Mouse (Mus musculus) kidney, postnatal 0 days (tissue): Measurements from ENCODE around the gene Mrpl2. TPM values are rescaled to one million over a fixed set of nuclear protein-coding genes. Genes with fewer than 3 reads are reported as not detected.

ENCODE experiments used
- ATAC-seq: fragments of 200-750 bp; cut with Nextera tagmentation; replicated peaks from 2 replicates; pipeline ENCODE4 v1.8.0; 2017; ENCODE audit warnings: low read depth, moderate number of reproducible peaks, moderate TSS enrichment, moderate library complexity; ENCODE audit not compliant: low FRiP score
- DNase-seq: peaks from one replicate; pipeline ENCODE4 v3.0.0-alpha.2; 2016; ENCODE audit warnings: low spot score
- H3K27ac ChIP-seq: fragments of 300-500 bp; sonication (generic); 2 replicates; pipeline ENCODE4 v1.5.1; 2014; ENCODE audit warnings: mild to moderate bottlenecking
- H3K27me3 ChIP-seq: fragments of 300-500 bp; sonication (generic); 2 replicates; pipeline ENCODE4 v1.6.1; 2014; ENCODE audit warnings: low read length, mixed read lengths; ENCODE audit not compliant: insufficient read depth
- H3K36me3 ChIP-seq: fragments of 300-500 bp; sonication (generic); 2 replicates; pipeline ENCODE4 v1.6.1; 2014; ENCODE audit warnings: low read length, mixed read lengths; ENCODE audit not compliant: insufficient read depth
- H3K4me1 ChIP-seq: fragments of 300-500 bp; sonication (generic); replicated peaks from 2 replicates; pipeline ENCODE4 v1.6.1; 2014; ENCODE audit warnings: antibody characterized with exemption, low read length, mixed read lengths; ENCODE audit not compliant: insufficient read depth
- H3K4me2 ChIP-seq: fragments of 300-500 bp; sonication (generic); 2 replicates; pipeline ENCODE4 v1.6.1; 2014; ENCODE audit warnings: mild to moderate bottlenecking, low read length, moderate library complexity, mixed read lengths
- H3K4me3 ChIP-seq: fragments of 300-500 bp; sonication (generic); replicated peaks from 2 replicates; pipeline ENCODE4 v1.5.1; 2014; ENCODE audit warnings: low read depth, low read length
- H3K9ac ChIP-seq: fragments of 300-500 bp; sonication (generic); 2 replicates; pipeline ENCODE4 v1.6.1; 2014; ENCODE audit warnings: low read depth, low read length
- H3K9me3 ChIP-seq: fragments of 300-500 bp; sonication (generic); replicated peaks from 2 replicates; pipeline ENCODE4 v1.6.1; 2016; ENCODE audit warnings: low read length, inconsistent platforms, mixed read lengths
- CTCF ChIP-seq: IDR thresholded peaks from 2 replicates; pipeline ENCODE4 v1.5.1; 2016; ENCODE audit warnings: antibody characterized with exemption, low read depth, mild to moderate bottlenecking, moderate library complexity
- WGBS: fragments of 180-500 bp; shearing (Covaris S2); extraction: QIAGEN DNeasy Blood & Tissue Kit; methylation state at CpG from one replicate; pipeline ENCODE4 v1.1.7; 2014; 5-methylcytosine and 5-hydroxymethylcytosine counted together
- polyA plus RNA-seq: library from polyadenylated mRNA; unstranded; fragments of >200 nt; fragmentation: Nextera tagmentation; extraction: Ambion mirVana; gene quantifications from 2 replicates; pipeline ENCODE4 v1.2.1, GENCODE M21; 2015

Gene Mrpl2
- 144 and 157 TPM in 2 replicates for polyA plus RNA-seq

GRCm38 (mm10) chr17:46645561-46646321 is at the start of gene Mrpl2, which contains the start of gene Klc4:
Gene Mrpl2, plus strand, starts transcription at chr17:46646229.
Gene Klc4, minus strand, starts transcription at chr17:46646022.
- peaks cover 18% of the 10 kb centered on the region for H3K36me3 ChIP-seq
- WGBS, result 0% methylated on average over 53 of the region's 53 CpGs

GRCm38 (mm10) chr17:46597956-46598355 is 48.1 kb upstream of the Mrpl2 start:
- Histone ChIP-seq H3K4me2 (no peak overlapping the region), H3K27me3 (no peaks in the 10 kb centered on the region), H3K9me3 (no peaks in the 10 kb centered on the region), H3K27ac (no peak overlapping the region), H3K4me3 (no peak overlapping the region), H3K9ac (no peak overlapping the region), H3K36me3 (0 out of 2 replicates have a peak, but pooled peaks cover 5% of the 10 kb centered on the region), H3K4me1 (0 out of 2 replicates have a peak, but pooled peaks cover 3% of the 10 kb centered on the region)
- TF ChIP-seq CTCF, result no peak
- ATAC-seq (no peak), DNase-seq (no peak)
- 88% methylated on average over 11 of the region's 11 CpGs for WGBS

More at GRCm38 (mm10) chr17:46645561-46646321, at the start of gene Mrpl2, which contains the start of gene Klc4:
- Histone ChIP-seq H3K4me2 (peak within 1 kb of the TSS; percentile 94), H3K9me3 (no peaks in the 10 kb centered on the region), H3K4me3 (peak within 1 kb of the TSS; percentile 76), H3K27ac (peak within 1 kb of the TSS; percentile 86), H3K27me3 (no peaks in the 10 kb centered on the region), H3K4me1 (peaks cover 11% of the 10 kb centered on the region; the same call in 1 of the 2 replicates), H3K9ac (peak within 1 kb of the TSS; percentile 79)
- peak; percentile 73 for ATAC-seq
- no peak for TF ChIP-seq CTCF
- peak; percentile 98 for DNase-seq

GRCm38 (mm10) chr17:46598963-46599362 is 47.1 kb upstream of the Mrpl2 start:
- no peak for TF ChIP-seq CTCF
- no peak overlapping the region for H3K27ac ChIP-seq
- no peak for DNase-seq
- ATAC-seq, result no peak
- 0 out of 2 replicates have a peak, but pooled peaks cover 5% of the 10 kb centered on the region for H3K36me3 ChIP-seq
- WGBS, result 75% methylated on average over 4 of the region's 4 CpGs
- H3K4me3 ChIP-seq, result no peak overlapping the region
- 0 out of 2 replicates have a peak, but pooled peaks cover 3% of the 10 kb centered on the region for H3K4me1 ChIP-seq
- H3K27me3 ChIP-seq, result no peaks in the 10 kb centered on the region
- no peaks in the 10 kb centered on the region for H3K9me3 ChIP-seq
- no peak overlapping the region for H3K9ac ChIP-seq
- H3K4me2 ChIP-seq, result no peak overlapping the region

- Histone ChIP-seq H3K36me3 (0 out of 2 replicates have a peak, but pooled peaks cover 5% of the 10 kb centered on the region), H3K4me1 (peaks cover 10% of the 10 kb centered on the region; the same call in 1 of the 2 replicates), H3K9me3 (no peaks in the 10 kb centered on the region), H3K27ac (no peak overlapping the region), H3K4me3 (no peak overlapping the region), H3K4me2 (no peak overlapping the region), H3K9ac (no peak overlapping the region), H3K27me3 (no peaks in the 10 kb centered on the region)
- WGBS, result 89% methylated on average over 2 of the region's 2 CpGs
- TF ChIP-seq CTCF, result peak; percentile 43
- no peak for DNase-seq
- no peak for ATAC-seq
Observed at GRCm38 (mm10) chr17:46600569-46600968, 45.5 kb upstream of the Mrpl2 start.

- TF ChIP-seq CTCF, result no peak
- Histone ChIP-seq H3K4me1 (peaks cover 18% of the 10 kb centered on the region; the same call in 1 of the 2 replicates), H3K9ac (no peak overlapping the region), H3K4me3 (no peak overlapping the region), H3K9me3 (no peaks in the 10 kb centered on the region), H3K27ac (0 out of 2 replicates have a peak overlapping the region, but pooled peaks have one; percentile 6), H3K4me2 (no peak overlapping the region), H3K27me3 (no peaks in the 10 kb centered on the region), H3K36me3 (no peaks in the 10 kb centered on the region)
- ATAC-seq (no peak; the same call in 1 of the 2 replicates), DNase-seq (peak; percentile 69)
- WGBS, result 52% methylated on average over 9 of the region's 9 CpGs
Observed at GRCm38 (mm10) chr17:46602212-46602611, 43.8 kb upstream of the Mrpl2 start.

- Histone ChIP-seq H3K9ac (no peak overlapping the region), H3K4me3 (no peak overlapping the region), H3K27ac (no peak overlapping the region), H3K27me3 (no peaks in the 10 kb centered on the region), H3K4me1 (peaks cover 23% of the 10 kb centered on the region), H3K4me2 (no peak overlapping the region), H3K36me3 (no peaks in the 10 kb centered on the region), H3K9me3 (no peaks in the 10 kb centered on the region)
- DNase-seq, result no peak
- 98% methylated on average over 4 of the region's 4 CpGs for WGBS
- no peak for ATAC-seq
- 0 out of 2 replicates have a peak, but pooled peaks have one; percentile 15 for TF ChIP-seq CTCF
Observed at GRCm38 (mm10) chr17:46603229-46603628, 42.8 kb upstream of the Mrpl2 start.
